Mouse (Mus musculus) spleen, adult 2 months (tissue): ENCODE results near the gene Cpeb4.

Experiments used
- CTCF ChIP-seq: fragments of 200-500 bp; IDR thresholded peaks from 2 replicates; pipeline ENCODE4 v1.5.1; 2011; ENCODE audit warnings: mild to moderate bottlenecking, inconsistent platforms; ENCODE audit not compliant: insufficient read depth, insufficient read length, insufficient replicate concordance; ENCODE audit errors: extremely low read depth
- POLR2A ChIP-seq: fragments of 200-500 bp; IDR thresholded peaks from 2 replicates; pipeline ENCODE4 v1.6.1; 2011; ENCODE audit warnings: low read depth, low read length, inconsistent platforms

GRCm38 (mm10) chr11:31948462-31949330 lies 76.7 kb downstream of the Cpeb4 start:
- no peak for TF ChIP-seq CTCF
- no peak for TF ChIP-seq POLR2A
